In the genomic region with DNA sequence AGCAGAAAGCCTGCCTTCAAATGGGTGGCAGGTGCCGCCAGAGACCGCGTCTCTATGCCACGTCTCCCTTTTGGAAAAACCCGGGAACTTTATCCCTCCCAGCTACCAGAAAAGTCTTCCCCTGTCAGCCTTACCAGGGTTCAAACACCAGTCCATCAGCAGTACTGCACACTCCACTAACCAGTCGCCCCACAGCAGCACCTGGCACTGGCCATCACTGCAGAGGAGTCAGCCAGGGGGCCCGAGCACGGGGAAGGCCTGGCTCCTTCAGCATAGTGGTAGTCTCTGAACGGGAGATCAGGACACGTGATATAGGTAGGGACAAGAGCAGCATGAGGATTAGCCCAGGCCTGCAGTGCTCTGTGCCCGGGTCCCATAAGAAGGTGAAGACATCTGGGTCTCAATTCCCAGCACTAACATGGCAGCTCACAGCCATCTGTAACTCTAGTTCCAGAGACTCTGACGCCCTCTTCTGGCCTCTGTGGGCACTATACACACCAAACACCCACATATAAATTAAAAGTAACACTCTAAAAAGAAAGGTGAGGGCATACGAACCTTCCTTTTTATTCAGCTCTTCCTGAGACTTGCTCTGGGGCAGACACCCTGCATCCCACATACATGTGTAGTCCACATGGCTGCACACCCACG, we compare ENCODE assay signal across 17 mouse cellular contexts.
A peak's percentile ranks its signal among the peaks of the same experiment; 100 is the strongest.
DNase-seq lines count a peak whose midpoint lies in the region; ATAC-seq and TF ChIP-seq lines count a peak whose summit lies in the region.
"Had no signal": no experiment of that assay in that cellular context is flagged by ENCODE, and none has a peak within 500 bp of the region (broad histone marks: within the 10 kb centered on the region; RNA-seq: fewer than 3 reads in every experiment).

No protein-coding gene starts in this region.

- H3K4me3 ChIP-seq in forebrain, embryonic 12.5 days (replicated peaks), result no peak overlapping the region
- H3K4me3 ChIP-seq in forebrain, embryonic 16.5 days (replicated peaks; ENCODE audit: low read length), result no peak overlapping the region
- no peak overlapping the region for H3K4me3 ChIP-seq in kidney, postnatal 0 days (replicated peaks; ENCODE audit: low read depth, low read length)
- H3K4me3 ChIP-seq in kidney, adult 2 months (ENCODE audit: insufficient read depth, low read depth, low read length), result no peak overlapping the region
- no peak overlapping the region for H3K4me3 ChIP-seq in embryonic facial prominence, embryonic 13.5 days
- H3K4me3 ChIP-seq in myocyte, result no peak overlapping the region
- H3K4me3 ChIP-seq: heart, embryonic 15.5 days; hindbrain, embryonic 15.5 days; liver, embryonic 13.5 days; stomach, embryonic 15.5 days had no signal

- no peak overlapping the region for H3K9ac ChIP-seq in forebrain, embryonic 12.5 days
- no peak overlapping the region for H3K9ac ChIP-seq in forebrain, embryonic 16.5 days (replicated peaks; ENCODE audit: low read depth, low read length)
- no peak overlapping the region for H3K9ac ChIP-seq in kidney, postnatal 0 days (ENCODE audit: low read depth, low read length)
- no peak overlapping the region for H3K9ac ChIP-seq in embryonic facial prominence, embryonic 13.5 days
- H3K9ac ChIP-seq: heart, embryonic 15.5 days; hindbrain, embryonic 15.5 days; liver, embryonic 13.5 days; stomach, embryonic 15.5 days had no signal

- no peak for DNase-seq in kidney, postnatal 0 days (ENCODE audit: low spot score)
- no peak for DNase-seq in kidney, adult 2 months
- DNase-seq in thymus, postnatal 10 days (ENCODE audit: low spot score in 2 of 2), result no peak
- DNase-seq in frontal cortex, postnatal 14 days (ENCODE audit: low spot score in 2 of 2), result no peak
- DNase-seq: adrenal gland, postnatal 10 days; cerebellum, adult 9-10 months; kidney, postnatal 14 days; liver, embryonic 13.5 days; spleen, adult 18-20 months; thymus, postnatal 14 days had no signal

- H3ac ChIP-seq in myocyte (ENCODE audit: control insufficient read depth, insufficient read length), result no peak overlapping the region

- peaks cover 80% of the 10 kb centered on the region for H3K79me2 ChIP-seq in myocyte (ENCODE audit: control insufficient read depth, insufficient read depth)

- H3K36me3 ChIP-seq in forebrain, embryonic 12.5 days (replicated peaks), result peaks cover 7% of the 10 kb centered on the region; the same call in 1 of the 2 replicates
- no peaks in the 10 kb centered on the region for H3K36me3 ChIP-seq in forebrain, embryonic 16.5 days (ENCODE audit: control insufficient read depth, insufficient read depth)
- H3K36me3 ChIP-seq in kidney, postnatal 0 days (ENCODE audit: insufficient read depth, low read length), result 0 out of 2 replicates have a peak, but pooled peaks cover 3% of the 10 kb centered on the region
- H3K36me3 ChIP-seq in kidney, adult 2 months (ENCODE audit: control insufficient read depth, insufficient read depth, low read length), result no peaks in the 10 kb centered on the region
- H3K36me3 ChIP-seq in embryonic facial prominence, embryonic 13.5 days, result peaks cover 16% of the 10 kb centered on the region; the same call in 1 of the 2 replicates
- H3K36me3 ChIP-seq in myocyte (ENCODE audit: control insufficient read depth, insufficient read depth), result no peaks in the 10 kb centered on the region
- H3K36me3 ChIP-seq: hindbrain, embryonic 15.5 days; stomach, embryonic 15.5 days had no signal

- peaks cover 68% of the 10 kb centered on the region for H3K4me1 ChIP-seq in forebrain, embryonic 12.5 days
- H3K4me1 ChIP-seq in forebrain, embryonic 16.5 days (replicated peaks; ENCODE audit: control insufficient read depth, insufficient read depth, low read length), result peaks cover 49% of the 10 kb centered on the region
- H3K4me1 ChIP-seq in kidney, postnatal 0 days (replicated peaks; ENCODE audit: insufficient read depth, low read length), result peaks cover 39% of the 10 kb centered on the region
- H3K4me1 ChIP-seq in kidney, adult 2 months (ENCODE audit: control insufficient read depth, insufficient read depth, low read length), result peaks cover 50% of the 10 kb centered on the region
- H3K4me1 ChIP-seq in embryonic facial prominence, embryonic 13.5 days, result peaks cover 87% of the 10 kb centered on the region

- H3K27me3 ChIP-seq in forebrain, embryonic 12.5 days, result no peaks in the 10 kb centered on the region
- no peaks in the 10 kb centered on the region for H3K27me3 ChIP-seq in forebrain, embryonic 16.5 days (replicated peaks; ENCODE audit: control insufficient read depth, insufficient read depth, low read length)
- no peaks in the 10 kb centered on the region for H3K27me3 ChIP-seq in kidney, postnatal 0 days (ENCODE audit: insufficient read depth, low read length)
- no peaks in the 10 kb centered on the region for H3K27me3 ChIP-seq in kidney, adult 2 months (replicated peaks; ENCODE audit: control insufficient read depth, insufficient read depth, low read length)
- no peaks in the 10 kb centered on the region for H3K27me3 ChIP-seq in embryonic facial prominence, embryonic 13.5 days
- no peaks in the 10 kb centered on the region for H3K27me3 ChIP-seq in myocyte (ENCODE audit: control insufficient read depth, insufficient read depth, insufficient read length)
- H3K27me3 ChIP-seq: heart, embryonic 15.5 days; hindbrain, embryonic 15.5 days; liver, embryonic 13.5 days; stomach, embryonic 15.5 days had no signal

- H3K27ac ChIP-seq in forebrain, embryonic 12.5 days, result 0 out of 2 replicates have a peak overlapping the region, but pooled peaks have one; percentile 25
- H3K27ac ChIP-seq in forebrain, embryonic 16.5 days (ENCODE audit: low read length), result no peak overlapping the region
- no peak overlapping the region for H3K27ac ChIP-seq in kidney, postnatal 0 days
- no peak overlapping the region for H3K27ac ChIP-seq in kidney, adult 2 months (ENCODE audit: insufficient read depth, low read depth, low read length)
- H3K27ac ChIP-seq in embryonic facial prominence, embryonic 13.5 days, result peak overlapping the region; percentile 95; the same call in 1 of the 2 replicates
- H3K27ac ChIP-seq: heart, embryonic 15.5 days; liver, embryonic 13.5 days had no signal

- no peak for ATAC-seq in forebrain, embryonic 12.5 days (ENCODE audit: low FRiP score)
- ATAC-seq in forebrain, embryonic 16.5 days, result no peak
- no peak for ATAC-seq in kidney, postnatal 0 days (replicated peaks; ENCODE audit: low FRiP score, low read depth)
- ATAC-seq in embryonic facial prominence, embryonic 13.5 days (ENCODE audit: insufficient number of reproducible peaks, insufficient read depth, low FRiP score, low TSS enrichment, low read depth), result no peak

- no peaks in the 10 kb centered on the region for H3K9me3 ChIP-seq in forebrain, embryonic 12.5 days
- H3K9me3 ChIP-seq in forebrain, embryonic 16.5 days (ENCODE audit: control insufficient read depth, low read length), result no peaks in the 10 kb centered on the region
- no peaks in the 10 kb centered on the region for H3K9me3 ChIP-seq in kidney, postnatal 0 days (replicated peaks; ENCODE audit: low read length)
- no peaks in the 10 kb centered on the region for H3K9me3 ChIP-seq in embryonic facial prominence, embryonic 13.5 days
- H3K9me3 ChIP-seq: heart, embryonic 15.5 days; hindbrain, embryonic 15.5 days; liver, embryonic 13.5 days; stomach, embryonic 15.5 days had no signal

- 88% methylated on average over 14 of the region's 14 CpGs for WGBS in forebrain, embryonic 12.5 days
- WGBS in forebrain, embryonic 16.5 days, result 88% methylated on average over 14 of the region's 14 CpGs
- WGBS in kidney, postnatal 0 days, result 84% methylated on average over 14 of the region's 14 CpGs
- 86% methylated on average over 14 of the region's 14 CpGs for WGBS in kidney, adult 2 months
- 75% methylated on average over 14 of the region's 14 CpGs for WGBS in embryonic facial prominence, embryonic 13.5 days

- no peak overlapping the region for H3K4me2 ChIP-seq in forebrain, embryonic 12.5 days
- no peak overlapping the region for H3K4me2 ChIP-seq in forebrain, embryonic 16.5 days (ENCODE audit: low read length)
- H3K4me2 ChIP-seq in kidney, postnatal 0 days (ENCODE audit: low read length), result no peak overlapping the region
- H3K4me2 ChIP-seq in embryonic facial prominence, embryonic 13.5 days, result no peak overlapping the region
- H3K4me2 ChIP-seq in myocyte (ENCODE audit: low read depth), result no peak overlapping the region
- H3K4me2 ChIP-seq: heart, embryonic 15.5 days; hindbrain, embryonic 15.5 days; liver, embryonic 13.5 days; stomach, embryonic 15.5 days had no signal

- no peak for TF ChIP-seq POLR2A in kidney, adult 2 months (IDR thresholded peaks at IDR 0.05; ENCODE audit: low read depth, low read length)
- TF ChIP-seq POLR2A in myocyte (IDR thresholded peaks at IDR 0.05; ENCODE audit: insufficient read length, low read depth), result no peak

- TF ChIP-seq CTCF in kidney, postnatal 0 days (IDR thresholded peaks at IDR 0.05; ENCODE audit: low read depth), result peak; percentile 31; the same call in 1 of the 2 replicates
- no peak for TF ChIP-seq CTCF in kidney, adult 2 months (conservative IDR thresholded peaks at IDR 0.05; ENCODE audit: insufficient read depth, insufficient read length, low read depth, low read length)

TF ChIP-seq in myocyte, 11 proteins besides CTCF, POLR2A, EP300 and RAD21:
- no peak for TF ChIP-seq MAX (IDR thresholded peaks at IDR 0.05; ENCODE audit: low read depth)
- peak in 2 of 3 experiments; percentile 74 to 82 for TF ChIP-seq MYOD1 (IDR thresholded peaks at IDR 0.05; ENCODE audit: control insufficient read depth in 1 of 3, insufficient read length in 2 of 3, low read depth in 2 of 3)
- TF ChIP-seq E2F4 (IDR thresholded peaks at IDR 0.05; ENCODE audit: insufficient read depth), result no peak
- no peak for TF ChIP-seq SRF (IDR thresholded peaks at IDR 0.05; ENCODE audit: control insufficient read depth, insufficient read length, low read depth)
- no peak for TF ChIP-seq USF1 (IDR thresholded peaks at IDR 0.05; ENCODE audit: low read depth)
TF ChIP-seq in myocyte: peak in this region for 1.

Comparison
In these comparisons a context has a peak if more than half of its experiments do, and no peak if none do; other contexts are left out.
1. H3K27ac ChIP-seq: peak in forebrain, embryonic 12.5 days (single experiment) and embryonic facial prominence, embryonic 13.5 days (single experiment); none in forebrain, embryonic 16.5 days (single experiment), kidney, postnatal 0 days (single experiment) and kidney, adult 2 months (single experiment).